Mouse (Mus musculus): ENCODE measurements around the gene Rtf2. TPM values are rescaled to one million over a fixed set of nuclear protein-coding genes. Genes with fewer than 3 reads are reported as not detected.

The Rtf2 gene
- polyA plus RNA-seq, 1 experiment from 2014 or later: 85.6 TPM

- DNase-seq (ENCODE audit: extremely low spot score, low spot score): no peak
- Histone ChIP-seq H3K27ac (no peak overlapping the region), H3K36me3 (replicated peaks) (peaks cover 5% of the 10 kb centered on the region), H3K4me1 (peaks cover 13% of the 10 kb centered on the region), H3K9me3 (no peaks in the 10 kb centered on the region), H3K4me3 (no peak overlapping the region), H3K27me3 (ENCODE audit: poor library complexity, severe bottlenecking) (0 out of 2 replicates have a peak, but pooled peaks cover 8% of the 10 kb centered on the region)
- WGBS: 31% methylated on average over 6 of the region's 6 CpGs
Measured at GRCm38 (mm10) chr2:172474970-172475369, 34.6 kb downstream of the Rtf2 start.

- Histone ChIP-seq H3K4me1 (peaks cover 13% of the 10 kb centered on the region), H3K4me3 (no peak overlapping the region), H3K27ac (no peak overlapping the region), H3K36me3 (replicated peaks) (no peaks in the 10 kb centered on the region), H3K9me3 (no peaks in the 10 kb centered on the region), H3K27me3 (ENCODE audit: poor library complexity, severe bottlenecking) (0 out of 2 replicates have a peak, but pooled peaks cover 8% of the 10 kb centered on the region)
- 39% methylated on average over 10 of the region's 10 CpGs for WGBS
- DNase-seq (ENCODE audit: extremely low spot score, low spot score): no peak
Measured at GRCm38 (mm10) chr2:172476707-172477260, 36.4 kb downstream of the Rtf2 start.

- Histone ChIP-seq H3K27ac (no peak overlapping the region), H3K36me3 (replicated peaks) (no peaks in the 10 kb centered on the region), H3K9me3 (no peaks in the 10 kb centered on the region), H3K27me3 (ENCODE audit: poor library complexity, severe bottlenecking) (0 out of 2 replicates have a peak, but pooled peaks cover 8% of the 10 kb centered on the region), H3K4me3 (no peak overlapping the region), H3K4me1 (peaks cover 13% of the 10 kb centered on the region)
- DNase-seq (ENCODE audit: extremely low spot score, low spot score): no peak
- WGBS: 51% methylated on average over 3 of the region's 3 CpGs
Measured at GRCm38 (mm10) chr2:172477350-172477749, 37.0 kb downstream of the Rtf2 start.

DNA sequence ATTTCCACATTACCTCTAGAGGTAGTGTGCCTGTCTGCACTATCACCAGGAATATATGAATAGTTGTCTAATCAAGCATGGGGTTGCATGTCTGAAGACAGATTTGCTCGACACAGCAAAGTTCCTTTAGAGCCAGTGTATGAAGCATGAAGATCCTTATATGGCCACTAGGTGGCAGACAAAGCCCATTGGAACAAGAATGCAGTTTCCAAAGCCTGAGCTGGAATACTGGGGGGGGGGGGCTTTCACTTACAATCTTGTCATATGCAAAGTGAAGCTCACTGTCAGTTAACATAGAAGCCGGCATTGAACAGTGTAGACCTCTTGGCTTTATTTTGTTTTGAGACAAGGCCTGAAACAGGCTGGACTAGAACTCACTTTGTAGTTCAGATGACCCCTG, 37.5 kb downstream of the Rtf2 start:
- no peaks in the 10 kb centered on the region for H3K36me3 ChIP-seq (replicated peaks)
- H3K4me1 ChIP-seq: peaks cover 13% of the 10 kb centered on the region
- no peak overlapping the region for H3K27ac ChIP-seq
- no peak overlapping the region for H3K4me3 ChIP-seq
- WGBS: 3% methylated on average over 2 of the region's 2 CpGs
- peak; percentile 46 for DNase-seq (ENCODE audit: extremely low spot score, low spot score)
- 0 out of 2 replicates have a peak, but pooled peaks cover 8% of the 10 kb centered on the region for H3K27me3 ChIP-seq (ENCODE audit: poor library complexity, severe bottlenecking)
- H3K9me3 ChIP-seq: no peaks in the 10 kb centered on the region

- Histone ChIP-seq H3K36me3 (replicated peaks) (no peaks in the 10 kb centered on the region), H3K27ac (no peak overlapping the region), H3K4me3 (no peak overlapping the region), H3K4me1 (peaks cover 19% of the 10 kb centered on the region), H3K27me3 (ENCODE audit: poor library complexity, severe bottlenecking) (0 out of 2 replicates have a peak, but pooled peaks cover 8% of the 10 kb centered on the region), H3K9me3 (no peaks in the 10 kb centered on the region)
- DNase-seq (ENCODE audit: extremely low spot score, low spot score): no peak
- 73% methylated on average over 7 of the region's 7 CpGs for WGBS
Measured at GRCm38 (mm10) chr2:172480296-172480695, 39.9 kb downstream of the Rtf2 start.

GRCm38 (mm10) chr2:172481654-172482385, 41.5 kb downstream of the Rtf2 start:
- H3K4me3 ChIP-seq: no peak overlapping the region
- no peak for DNase-seq (ENCODE audit: extremely low spot score, low spot score)
- WGBS: 88% methylated on average over 16 of the region's 16 CpGs

GRCm38 (mm10) chr2:172483766-172484413, 43.5 kb downstream of the Rtf2 start:
- WGBS: 89% methylated on average over 14 of the region's 14 CpGs

More at GRCm38 (mm10) chr2:172481654-172482385, 41.5 kb downstream of the Rtf2 start:
- no peak overlapping the region for H3K27ac ChIP-seq
- H3K4me1 ChIP-seq: peaks cover 16% of the 10 kb centered on the region
- 0 out of 2 replicates have a peak, but pooled peaks cover 5% of the 10 kb centered on the region for H3K27me3 ChIP-seq (ENCODE audit: poor library complexity, severe bottlenecking)
- H3K9me3 ChIP-seq: no peaks in the 10 kb centered on the region
- no peaks in the 10 kb centered on the region for H3K36me3 ChIP-seq (replicated peaks)

DNA sequence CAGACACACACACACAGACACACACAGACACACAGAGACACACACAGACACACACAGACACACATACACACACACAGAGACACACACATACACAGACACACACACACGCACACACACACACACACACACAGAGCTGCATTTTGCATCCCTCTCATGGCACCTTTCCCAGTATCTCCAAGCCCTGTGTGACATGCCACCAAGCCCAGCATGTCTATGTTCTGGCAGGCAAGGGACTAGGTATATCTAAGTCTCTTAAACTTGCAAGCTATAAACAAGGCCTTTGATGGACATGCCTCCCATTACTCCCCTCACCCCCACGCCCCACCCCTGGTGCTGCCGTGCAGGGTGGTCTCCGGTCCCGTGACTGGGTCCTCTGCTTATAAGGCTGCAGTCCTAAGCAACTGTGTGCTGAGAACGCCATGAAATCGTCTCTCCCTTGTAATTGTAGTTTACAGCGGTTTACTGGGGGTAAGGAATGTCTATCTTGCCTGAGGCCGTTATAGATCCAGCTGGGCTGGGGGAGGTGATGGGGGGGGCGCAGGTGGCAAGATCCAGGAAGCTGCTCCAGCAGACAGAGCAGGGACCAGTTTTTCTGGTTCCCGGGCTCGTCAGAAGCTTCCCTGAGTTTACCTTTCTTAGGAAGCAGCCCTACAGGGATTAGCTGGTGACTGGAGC, 44.5 kb downstream of the Rtf2 start:
- DNase-seq (ENCODE audit: extremely low spot score, low spot score): no peak
- Histone ChIP-seq H3K4me3 (no peak overlapping the region), H3K27me3 (ENCODE audit: poor library complexity, severe bottlenecking) (no peaks in the 10 kb centered on the region), H3K9me3 (no peaks in the 10 kb centered on the region), H3K36me3 (replicated peaks) (no peaks in the 10 kb centered on the region), H3K27ac (0 out of 2 replicates have a peak overlapping the region, but pooled peaks have one; percentile 0), H3K4me1 (peaks cover 6% of the 10 kb centered on the region)
- WGBS: 40% methylated on average over 12 of the region's 12 CpGs

More at GRCm38 (mm10) chr2:172483766-172484413, 43.5 kb downstream of the Rtf2 start:
- no peaks in the 10 kb centered on the region for H3K27me3 ChIP-seq (ENCODE audit: poor library complexity, severe bottlenecking)
- peaks cover 6% of the 10 kb centered on the region for H3K4me1 ChIP-seq
- no peaks in the 10 kb centered on the region for H3K9me3 ChIP-seq
- no peak overlapping the region for H3K4me3 ChIP-seq
- DNase-seq (ENCODE audit: extremely low spot score, low spot score): no peak
- H3K27ac ChIP-seq: no peak overlapping the region
- no peaks in the 10 kb centered on the region for H3K36me3 ChIP-seq (replicated peaks)

DNA sequence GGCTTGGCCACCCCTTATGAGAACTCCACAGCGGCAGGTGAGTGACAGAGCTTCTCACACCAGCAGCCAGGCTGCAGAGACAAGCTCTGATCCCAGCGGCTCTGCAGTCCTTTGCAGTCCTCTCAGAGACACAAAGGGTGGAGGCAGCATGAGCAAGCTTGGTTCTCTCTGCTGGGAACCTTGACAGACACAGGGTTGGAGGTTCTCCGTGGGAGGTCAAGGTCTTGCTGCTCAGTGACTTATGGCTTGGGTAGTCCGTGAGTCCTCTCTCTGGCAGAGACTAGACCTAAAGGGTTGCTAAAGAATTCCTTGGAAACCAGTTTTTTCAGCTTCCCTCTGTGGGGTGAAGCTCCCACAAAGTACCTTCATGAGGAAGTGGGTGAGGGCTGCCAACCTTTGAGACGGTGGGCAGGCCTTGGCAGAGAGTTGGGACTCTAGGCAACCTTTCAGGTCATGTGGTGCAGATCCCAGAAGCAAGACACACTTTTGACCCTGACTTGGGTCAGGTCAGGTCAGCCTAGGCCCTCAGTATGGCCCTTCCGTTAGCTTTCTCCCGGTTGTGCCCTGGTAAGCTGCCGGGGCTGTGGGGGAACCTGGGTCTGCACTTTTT, 56.5 kb downstream of the Rtf2 start:
- no peaks in the 10 kb centered on the region for H3K36me3 ChIP-seq (replicated peaks)
- H3K27me3 ChIP-seq (ENCODE audit: poor library complexity, severe bottlenecking): no peaks in the 10 kb centered on the region
- H3K27ac ChIP-seq: no peak overlapping the region
- no peak overlapping the region for H3K4me3 ChIP-seq
- H3K4me1 ChIP-seq: peaks cover 11% of the 10 kb centered on the region; the same call in 1 of the 2 replicates
- 71% methylated on average over 8 of the region's 8 CpGs for WGBS
- no peaks in the 10 kb centered on the region for H3K9me3 ChIP-seq
- no peak for DNase-seq (ENCODE audit: extremely low spot score, low spot score)

DNA sequence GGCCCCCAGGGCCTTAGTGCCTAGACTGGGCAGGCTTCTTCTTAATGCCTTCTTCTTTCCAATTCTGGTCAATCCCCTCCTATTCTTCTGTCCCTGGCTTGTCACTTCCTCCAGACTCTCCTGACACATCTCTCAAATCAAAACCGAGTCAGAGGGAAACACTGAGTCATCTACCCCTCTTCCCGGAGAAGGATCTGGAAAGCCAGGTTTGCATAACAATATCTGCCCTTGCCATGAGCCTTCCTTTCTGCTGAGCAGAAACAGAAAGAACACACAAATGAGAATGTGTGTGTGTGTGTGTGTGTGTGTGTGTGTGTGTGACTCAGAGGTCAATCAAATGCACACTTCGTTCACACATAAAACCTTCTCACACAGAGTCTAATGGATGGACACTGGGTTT, 58.5 kb downstream of the Rtf2 start:
- Histone ChIP-seq H3K27ac (no peak overlapping the region), H3K4me3 (no peak overlapping the region), H3K9me3 (no peaks in the 10 kb centered on the region), H3K4me1 (peaks cover 11% of the 10 kb centered on the region; the same call in 1 of the 2 replicates), H3K27me3 (ENCODE audit: poor library complexity, severe bottlenecking) (no peaks in the 10 kb centered on the region), H3K36me3 (replicated peaks) (no peaks in the 10 kb centered on the region)
- DNase-seq (ENCODE audit: extremely low spot score, low spot score): no peak
- WGBS: 75% methylated on average over 3 of the region's 3 CpGs

GRCm38 (mm10) chr2:172500752-172501316, 60.5 kb downstream of the Rtf2 start:
- H3K4me1 ChIP-seq: peaks cover 11% of the 10 kb centered on the region; the same call in 1 of the 2 replicates

DNA sequence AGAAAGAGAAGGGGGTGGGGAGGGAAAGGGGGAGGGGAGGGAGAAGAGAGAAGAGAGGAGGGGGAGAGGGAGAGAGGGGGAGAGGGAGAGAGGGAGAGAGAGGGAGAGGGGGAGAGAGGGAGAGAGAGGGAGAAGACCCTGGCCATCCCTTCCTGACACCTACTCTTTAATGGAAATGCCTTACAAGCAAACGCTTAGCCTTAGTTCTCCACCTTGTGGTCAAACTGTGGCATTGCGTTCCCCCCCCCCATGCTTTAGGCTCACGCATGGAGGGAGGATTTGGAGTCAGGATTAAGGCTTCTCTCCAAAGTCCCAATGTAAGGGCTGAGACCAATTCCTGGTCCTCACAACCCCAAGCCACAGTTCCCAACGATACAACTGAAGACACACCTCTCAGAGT, 61.0 kb downstream of the Rtf2 start:
- DNase-seq (ENCODE audit: extremely low spot score, low spot score): peak; percentile 70
- no peak overlapping the region for H3K27ac ChIP-seq
- no peak overlapping the region for H3K4me3 ChIP-seq
- H3K36me3 ChIP-seq (replicated peaks): no peaks in the 10 kb centered on the region
- 4% methylated on average over 4 of the region's 4 CpGs for WGBS
- no peaks in the 10 kb centered on the region for H3K9me3 ChIP-seq
- peaks cover 11% of the 10 kb centered on the region; the same call in 1 of the 2 replicates for H3K4me1 ChIP-seq
- H3K27me3 ChIP-seq (ENCODE audit: poor library complexity, severe bottlenecking): no peaks in the 10 kb centered on the region

More at GRCm38 (mm10) chr2:172500752-172501316, 60.5 kb downstream of the Rtf2 start:
- no peak overlapping the region for H3K4me3 ChIP-seq
- H3K9me3 ChIP-seq: no peaks in the 10 kb centered on the region
- 52% methylated on average over 7 of the region's 7 CpGs for WGBS
- no peaks in the 10 kb centered on the region for H3K36me3 ChIP-seq (replicated peaks)
- no peaks in the 10 kb centered on the region for H3K27me3 ChIP-seq (ENCODE audit: poor library complexity, severe bottlenecking)
- H3K27ac ChIP-seq: no peak overlapping the region
- no peak for DNase-seq (ENCODE audit: extremely low spot score, low spot score)
